Mouse (Mus musculus): ENCODE results near the gene Hic2. TPM values are rescaled to one million over a fixed set of nuclear protein-coding genes. Genes with fewer than 3 reads are reported as not detected.
"Not testable (repeated sequence)": the region's sequence is repeated elsewhere in the genome, so short reads cannot be mapped to it uniquely, and the experiment has no call there.

Hic2 gene
- polyA plus RNA-seq, 1 experiment from 2014 or later, result 1.4 TPM

- DNase-seq (peak; percentile 91), ATAC-seq (peak; percentile 76)
- Histone ChIP-seq H3K36me3 (replicated peaks; ENCODE audit: insufficient read depth, low read length) (no peaks in the 10 kb centered on the region), H3K9ac (replicated peaks) (peak overlapping the region; percentile 30; the same call in 1 of the 2 replicates), H3K4me3 (ENCODE audit: low read depth, low read length) (peak overlapping the region; percentile 58), H3K4me2 (ENCODE audit: low read depth, low read length) (peak overlapping the region; percentile 98), H3K27me3 (ENCODE audit: insufficient read depth, low read length) (peaks cover 23% of the 10 kb centered on the region), H3K9me3 (ENCODE audit: low read length) (no peaks in the 10 kb centered on the region), H3K4me1 (ENCODE audit: insufficient read depth) (peaks cover 22% of the 10 kb centered on the region), H3K27ac (ENCODE audit: low read depth) (no peak overlapping the region)
- WGBS (ENCODE audit: insufficient replicate concordance), result 9% methylated on average over 48 of the region's 48 CpGs
- TF ChIP-seq CTCF (IDR thresholded peaks at IDR 0.05; ENCODE audit: low read depth), result peak; percentile 96
- TF ChIP-seq EP300 (IDR thresholded peaks at IDR 0.05; ENCODE audit: low read depth), result no peak
Observed at GRCm38 (mm10) chr16:17209981-17210838, 23.2 kb upstream of the Hic2 start.

- H3K27me3 ChIP-seq (ENCODE audit: insufficient read depth, low read length), result 0 out of 2 replicates have a peak, but pooled peaks cover 3% of the 10 kb centered on the region
- H3K36me3 ChIP-seq (replicated peaks; ENCODE audit: insufficient read depth, low read length), result no peaks in the 10 kb centered on the region
- H3K4me2 ChIP-seq (ENCODE audit: low read depth, low read length), result no peak overlapping the region
- H3K9me3 ChIP-seq (ENCODE audit: low read length), result no peaks in the 10 kb centered on the region
- no peak overlapping the region for H3K9ac ChIP-seq (replicated peaks)
- no peak for ATAC-seq
- no peak for DNase-seq
- no peak for TF ChIP-seq CTCF (IDR thresholded peaks at IDR 0.05; ENCODE audit: low read depth)
- no peak for TF ChIP-seq EP300 (IDR thresholded peaks at IDR 0.05; ENCODE audit: low read depth)
- no peak overlapping the region for H3K27ac ChIP-seq (ENCODE audit: low read depth)
- peaks cover 13% of the 10 kb centered on the region; the same call in 1 of the 2 replicates for H3K4me1 ChIP-seq (ENCODE audit: insufficient read depth)
- H3K4me3 ChIP-seq (ENCODE audit: low read depth, low read length), result no peak overlapping the region
- 39% methylated on average over 8 of the region's 8 CpGs for WGBS (ENCODE audit: insufficient replicate concordance)
Observed at GRCm38 (mm10) chr16:17216934-17217633, 16.3 kb upstream of the Hic2 start.

GRCm38 (mm10) chr16:17220127-17220733 lies 13.1 kb upstream of the Hic2 start:
- DNase-seq (peak; percentile 29), ATAC-seq (no peak)
- whole genome bisulfite sequencing (ENCODE audit: insufficient replicate concordance), result 24% methylated on average over 7 of the region's 7 CpGs
- H3K4me2 ChIP-seq (ENCODE audit: low read depth, low read length), result no peak overlapping the region
- no peak overlapping the region for H3K9ac ChIP-seq (replicated peaks)
- H3K9me3 ChIP-seq (ENCODE audit: low read length), result no peaks in the 10 kb centered on the region
- TF ChIP-seq CTCF (IDR thresholded peaks at IDR 0.05; ENCODE audit: low read depth) (no peak), EP300 (IDR thresholded peaks at IDR 0.05; ENCODE audit: low read depth) (no peak)
- no peak overlapping the region for H3K4me3 ChIP-seq (ENCODE audit: low read depth, low read length)
- peaks cover 13% of the 10 kb centered on the region; the same call in 1 of the 2 replicates for H3K4me1 ChIP-seq (ENCODE audit: insufficient read depth)
- H3K27ac ChIP-seq (ENCODE audit: low read depth), result no peak overlapping the region
- no peaks in the 10 kb centered on the region for H3K36me3 ChIP-seq (replicated peaks; ENCODE audit: insufficient read depth, low read length)
- no peaks in the 10 kb centered on the region for H3K27me3 ChIP-seq (ENCODE audit: insufficient read depth, low read length)

GRCm38 (mm10) chr16:17222197-17222596 lies 11.2 kb upstream of the Hic2 start:
- no peak overlapping the region for H3K27ac ChIP-seq (ENCODE audit: low read depth)

GRCm38 (mm10) chr16:17225584-17225983 lies 7.8 kb upstream of the Hic2 start:
- H3K36me3 ChIP-seq (replicated peaks; ENCODE audit: insufficient read depth, low read length), result no peaks in the 10 kb centered on the region
- no peak overlapping the region for H3K9ac ChIP-seq (replicated peaks)
- no peak overlapping the region for H3K4me3 ChIP-seq (ENCODE audit: low read depth, low read length)
- no peak overlapping the region for H3K4me2 ChIP-seq (ENCODE audit: low read depth, low read length)
- H3K27me3 ChIP-seq (ENCODE audit: insufficient read depth, low read length), result no peaks in the 10 kb centered on the region
- no peak overlapping the region for H3K27ac ChIP-seq (ENCODE audit: low read depth)
- TF ChIP-seq CTCF (IDR thresholded peaks at IDR 0.05; ENCODE audit: low read depth), result no peak
- no peak for TF ChIP-seq EP300 (IDR thresholded peaks at IDR 0.05; ENCODE audit: low read depth)
- WGBS (ENCODE audit: insufficient replicate concordance), result 78% methylated on average over 5 of the region's 5 CpGs
- ATAC-seq (no peak), DNase-seq (no peak)
- H3K9me3 ChIP-seq (ENCODE audit: low read length), result no peaks in the 10 kb centered on the region
- H3K4me1 ChIP-seq (ENCODE audit: insufficient read depth), result 0 out of 2 replicates have a peak, but pooled peaks cover 3% of the 10 kb centered on the region

More at GRCm38 (mm10) chr16:17222197-17222596, 11.2 kb upstream of the Hic2 start:
- no peak overlapping the region for H3K4me2 ChIP-seq (ENCODE audit: low read depth, low read length)
- no peaks in the 10 kb centered on the region for H3K27me3 ChIP-seq (ENCODE audit: insufficient read depth, low read length)
- DNase-seq (peak; percentile 94), ATAC-seq (peak; percentile 100)
- H3K4me3 ChIP-seq (ENCODE audit: low read depth, low read length), result no peak overlapping the region
- 42% methylated on average over 25 of the region's 25 CpGs for WGBS (ENCODE audit: insufficient replicate concordance)
- no peak overlapping the region for H3K9ac ChIP-seq (replicated peaks)
- H3K9me3 ChIP-seq (ENCODE audit: low read length), result no peaks in the 10 kb centered on the region
- TF ChIP-seq CTCF (IDR thresholded peaks at IDR 0.05; ENCODE audit: low read depth) (no peak), EP300 (IDR thresholded peaks at IDR 0.05; ENCODE audit: low read depth) (no peak)
- H3K4me1 ChIP-seq (ENCODE audit: insufficient read depth), result peaks cover 10% of the 10 kb centered on the region; the same call in 1 of the 2 replicates
- no peaks in the 10 kb centered on the region for H3K36me3 ChIP-seq (replicated peaks; ENCODE audit: insufficient read depth, low read length)

GRCm38 (mm10) chr16:17226496-17226895 lies 6.9 kb upstream of the Hic2 start:
- H3K4me3 ChIP-seq (ENCODE audit: low read depth, low read length), result no peak overlapping the region
- H3K27me3 ChIP-seq (ENCODE audit: insufficient read depth, low read length), result no peaks in the 10 kb centered on the region
- TF ChIP-seq CTCF (IDR thresholded peaks at IDR 0.05; ENCODE audit: low read depth) (no peak), EP300 (IDR thresholded peaks at IDR 0.05; ENCODE audit: low read depth) (no peak)
- H3K9me3 ChIP-seq (ENCODE audit: low read length), result no peaks in the 10 kb centered on the region
- no peak overlapping the region for H3K9ac ChIP-seq (replicated peaks)
- H3K27ac ChIP-seq (ENCODE audit: low read depth), result no peak overlapping the region
- ATAC-seq, result no peak
- H3K4me1 ChIP-seq (ENCODE audit: insufficient read depth), result 0 out of 2 replicates have a peak, but pooled peaks cover 2% of the 10 kb centered on the region
- no peaks in the 10 kb centered on the region for H3K36me3 ChIP-seq (replicated peaks; ENCODE audit: insufficient read depth, low read length)
- H3K4me2 ChIP-seq (ENCODE audit: low read depth, low read length), result no peak overlapping the region
- no peak for DNase-seq

- H3K36me3 ChIP-seq (replicated peaks; ENCODE audit: insufficient read depth, low read length); H3K9ac ChIP-seq (replicated peaks); H3K27ac ChIP-seq (ENCODE audit: low read depth); ATAC-seq; H3K4me2 ChIP-seq (ENCODE audit: low read depth, low read length); H3K4me3 ChIP-seq (ENCODE audit: low read depth, low read length); H3K9me3 ChIP-seq (ENCODE audit: low read length); DNase-seq; H3K27me3 ChIP-seq (ENCODE audit: insufficient read depth, low read length): not testable (repeated sequence)
- WGBS (ENCODE audit: insufficient replicate concordance), result 77% methylated on average over 2 of the region's 2 CpGs
- peaks cover 25% of the 10 kb centered on the region for H3K4me1 ChIP-seq (ENCODE audit: insufficient read depth)
Observed at GRCm38 (mm10) chr16:17231523-17231922, 1.8 kb upstream of the Hic2 start.

Measured in liver, postnatal 0 days (tissue).